Mouse (Mus musculus): ENCODE results near the gene Polr3gl.

DNA sequence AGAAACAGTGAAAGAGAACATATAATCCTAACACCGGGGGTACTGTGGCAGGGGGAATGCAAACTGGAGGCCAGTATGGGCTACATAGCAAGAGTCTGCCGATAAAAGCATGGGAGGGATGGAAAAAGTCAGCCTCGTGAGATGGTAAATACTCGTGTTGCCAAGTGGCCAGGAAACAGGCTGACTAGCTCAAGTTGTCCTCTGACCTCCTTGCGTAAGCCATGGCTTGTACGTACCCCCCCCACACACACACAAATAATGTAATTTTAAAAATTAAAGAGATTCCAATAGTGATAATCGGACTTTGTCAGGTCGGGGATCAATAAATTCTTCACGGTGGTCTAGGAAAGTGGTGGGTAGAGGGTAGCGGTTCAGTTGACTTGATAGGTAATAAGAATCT, 607 bp downstream of the Polr3gl start:
- no peak for TF ChIP-seq CHD2 (IDR thresholded peaks at IDR 0.05; ENCODE audit: low read depth, low read length)
- no peak for TF ChIP-seq MAFK (IDR thresholded peaks at IDR 0.05; ENCODE audit: insufficient read depth, low read depth, low read length)

All from ES-E14 (cell line).